Mouse (Mus musculus) heart, embryonic 13.5 days (tissue): ENCODE measurements around the gene Rbm25. TPM values are rescaled to one million over a fixed set of nuclear protein-coding genes. Genes with fewer than 3 reads are reported as not detected.

Experiments used
- ATAC-seq: fragments of 200-750 bp; cut with Nextera tagmentation; 2 replicates; pipeline ENCODE4 v1.8.0; 2017; ENCODE audit warnings: moderate TSS enrichment; ENCODE audit not compliant: insufficient number of reproducible peaks, low FRiP score, low TSS enrichment; ENCODE audit errors: extremely low read depth
- H3K27ac ChIP-seq: fragments of 300-500 bp; sonication (generic); replicated peaks from 2 replicates; pipeline ENCODE4 v1.5.1; 2015; ENCODE audit warnings: moderate library complexity, mild to moderate bottlenecking, inconsistent platforms
- H3K27me3 ChIP-seq: fragments of 300-500 bp; sonication (generic); replicated peaks from 2 replicates; pipeline ENCODE4 v1.6.1; 2015; ENCODE audit warnings: mild to moderate bottlenecking, inconsistent platforms
- H3K36me3 ChIP-seq: fragments of 300-500 bp; sonication (generic); 2 replicates; pipeline ENCODE4 v1.6.1; 2015; ENCODE audit warnings: mild to moderate bottlenecking, inconsistent platforms
- H3K4me1 ChIP-seq: fragments of 300-500 bp; sonication (generic); 2 replicates; pipeline ENCODE4 v1.6.1; 2015; ENCODE audit warnings: inconsistent platforms
- H3K4me2 ChIP-seq: fragments of 300-500 bp; sonication (generic); 2 replicates; pipeline ENCODE4 v1.6.1; 2015; ENCODE audit warnings: inconsistent platforms, mild to moderate bottlenecking, moderate library complexity
- H3K4me3 ChIP-seq: fragments of 300-500 bp; sonication (generic); 2 replicates; pipeline ENCODE4 v1.5.1; 2015; ENCODE audit warnings: moderate library complexity, mild to moderate bottlenecking, inconsistent platforms
- H3K9ac ChIP-seq: fragments of 300-500 bp; sonication (generic); 2 replicates; pipeline ENCODE4 v1.6.1; 2015; ENCODE audit warnings: inconsistent platforms, mild to moderate bottlenecking, moderate library complexity
- H3K9me3 ChIP-seq: fragments of 300-500 bp; sonication (generic); 2 replicates; pipeline ENCODE4 v1.6.1; 2016; ENCODE audit warnings: inconsistent platforms
- WGBS: fragments of 180-500 bp; shearing (Covaris S2); methylation state at CpG from one replicate; pipeline ENCODE4 v1.1.7; 2015; ENCODE audit warnings: mixed read lengths; 5-methylcytosine and 5-hydroxymethylcytosine counted together
- polyA plus RNA-seq: library from polyadenylated mRNA; unstranded; fragments of >200 nt; fragmentation: Nextera tagmentation; extraction: Ambion mirVana; gene quantifications from 2 replicates; pipeline ENCODE4 v1.2.1, GENCODE M21; 2015

Rbm25 gene
- polyA plus RNA-seq, 1 experiment from 2014 or later = 151 TPM

DNA sequence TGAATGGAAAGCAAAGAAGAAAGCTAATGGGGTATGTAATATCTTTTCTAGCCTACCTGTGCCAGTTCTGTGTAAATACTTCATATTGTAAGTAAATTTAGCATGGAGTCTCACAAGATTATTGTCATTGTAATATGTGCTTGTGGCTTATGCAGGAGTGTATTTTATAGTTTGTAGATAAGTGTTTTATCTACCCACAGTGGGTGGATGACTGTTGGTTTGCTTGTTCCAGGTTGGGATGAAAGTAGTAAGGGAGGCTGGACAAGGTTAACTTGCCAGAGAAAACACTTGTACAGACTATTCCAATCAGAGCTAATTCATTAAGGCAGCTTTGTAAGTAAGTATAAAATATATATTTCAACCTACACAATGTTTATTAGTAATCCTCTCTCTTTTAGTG is 20.4 kb downstream of the Rbm25 start:
- Histone ChIP-seq H3K4me3 (no peak overlapping the region), H3K27ac (no peak overlapping the region), H3K4me2 (no peak overlapping the region), H3K27me3 (no peaks in the 10 kb centered on the region), H3K36me3 (peaks cover 88% of the 10 kb centered on the region), H3K4me1 (no peaks in the 10 kb centered on the region), H3K9ac (no peak overlapping the region), H3K9me3 (no peaks in the 10 kb centered on the region)
- ATAC-seq = no peak

DNA sequence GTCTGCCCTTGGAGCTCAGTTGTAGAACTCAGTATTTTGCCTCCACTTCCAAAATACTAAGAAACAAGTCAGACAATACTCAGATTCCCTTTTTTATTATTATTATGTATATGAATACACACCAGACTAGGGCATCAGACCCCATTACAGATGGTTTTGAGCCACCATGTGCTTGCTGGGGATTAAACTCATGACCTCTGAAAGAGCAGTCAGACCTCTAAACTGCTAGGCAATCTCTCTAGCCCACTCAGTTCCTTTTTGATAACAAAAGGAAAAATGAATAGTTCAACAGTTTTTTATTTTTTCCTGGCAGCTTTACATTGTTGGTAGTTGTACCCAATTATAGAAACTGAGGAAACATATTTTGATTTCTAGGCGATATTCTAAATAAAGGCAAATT is 54.4 kb downstream of the Rbm25 start:
- no peak overlapping the region for H3K4me2 ChIP-seq
- H3K36me3 ChIP-seq = peaks cover 27% of the 10 kb centered on the region
- H3K27me3 ChIP-seq = no peaks in the 10 kb centered on the region
- 82% methylated on average over 1 of the region's 1 CpGs for WGBS
- no peak overlapping the region for H3K27ac ChIP-seq
- no peak overlapping the region for H3K9ac ChIP-seq
- peaks cover 21% of the 10 kb centered on the region for H3K4me1 ChIP-seq
- no peak for ATAC-seq
- no peaks in the 10 kb centered on the region for H3K9me3 ChIP-seq
- H3K4me3 ChIP-seq = no peak overlapping the region

DNA sequence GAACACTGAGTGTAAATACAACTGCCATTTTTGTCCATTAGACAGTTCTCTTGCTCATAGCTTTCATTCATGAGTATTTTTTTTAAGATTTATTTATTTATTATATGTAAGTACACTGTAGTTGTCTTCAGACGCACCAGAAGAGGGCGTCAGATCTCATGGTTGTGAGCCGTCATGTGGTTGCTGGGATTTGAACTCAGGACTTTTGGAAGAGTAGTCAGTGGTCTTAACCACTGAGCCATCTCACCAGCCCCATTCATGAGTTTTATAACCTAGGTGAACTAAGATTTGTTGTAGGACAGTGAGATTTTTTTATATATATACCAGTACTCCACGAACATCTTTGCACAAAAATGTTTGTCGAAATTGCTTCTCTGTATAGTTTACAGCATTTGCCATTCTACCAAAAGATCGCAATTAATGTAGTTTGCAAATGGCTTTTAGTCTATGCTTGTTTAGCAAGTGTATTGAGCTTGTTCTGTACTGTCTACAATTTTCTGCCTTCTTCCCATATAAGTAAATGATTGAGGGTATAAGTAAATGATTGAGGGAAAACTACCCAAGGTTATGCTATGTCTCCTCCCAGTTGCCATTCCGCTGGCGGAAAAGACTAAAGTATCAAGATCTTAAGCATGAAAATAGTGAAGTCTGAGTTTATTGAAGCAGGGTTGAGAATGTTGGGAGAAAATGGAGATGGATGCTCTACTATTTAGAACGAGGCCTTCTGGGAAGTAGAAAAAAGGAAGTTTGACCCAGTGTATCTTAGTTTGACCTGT is 55.7 kb downstream of the Rbm25 start:
- 88% methylated on average over 9 of the region's 9 CpGs for WGBS
- H3K9ac ChIP-seq = no peak overlapping the region
- no peak for ATAC-seq
- H3K27me3 ChIP-seq = no peaks in the 10 kb centered on the region
- H3K4me2 ChIP-seq = no peak overlapping the region
- H3K9me3 ChIP-seq = no peaks in the 10 kb centered on the region
- H3K36me3 ChIP-seq = peaks cover 16% of the 10 kb centered on the region
- H3K27ac ChIP-seq = peak overlapping the region; percentile 91; the same call in 1 of the 2 replicates
- H3K4me1 ChIP-seq = peaks cover 31% of the 10 kb centered on the region
- H3K4me3 ChIP-seq = no peak overlapping the region

DNA sequence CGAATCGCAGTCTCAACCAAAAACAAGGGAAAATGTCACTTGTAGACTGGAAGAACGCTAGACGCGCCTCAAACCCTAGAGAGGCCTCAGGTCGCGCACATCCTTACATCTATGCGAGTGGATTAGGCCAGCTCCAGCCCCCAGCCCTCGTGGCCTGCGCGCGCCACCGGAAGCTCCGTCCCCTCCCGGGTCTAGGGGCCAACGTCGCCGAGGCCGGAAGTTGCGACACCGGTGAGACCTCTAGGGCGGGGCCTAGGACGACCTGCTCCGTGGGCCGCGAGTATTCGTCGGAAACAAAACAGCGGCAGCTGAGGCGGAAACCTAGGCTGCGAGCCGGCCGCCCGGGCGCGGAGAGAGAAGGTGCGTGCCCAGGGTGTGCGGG is 56.9 kb downstream of the Rbm25 start, which contains the start of gene Psen1:
TSS of gene Psen1 (plus strand) at position 219 of the 382 bp plus-strand sequence.
- H3K27me3 ChIP-seq = no peaks in the 10 kb centered on the region
- peak; percentile 94 for ATAC-seq
- under 1% methylated on average over 38 of the region's 38 CpGs for WGBS
- peak within 1 kb of the TSS; percentile 85 for H3K4me2 ChIP-seq
- H3K36me3 ChIP-seq = peaks cover 14% of the 10 kb centered on the region
- peak within 1 kb of the TSS; percentile 78 for H3K4me3 ChIP-seq
- H3K9ac ChIP-seq = peak within 1 kb of the TSS; percentile 90
- H3K4me1 ChIP-seq = peaks cover 36% of the 10 kb centered on the region
- H3K27ac ChIP-seq = peak within 1 kb of the TSS; percentile 91
- no peaks in the 10 kb centered on the region for H3K9me3 ChIP-seq

DNA sequence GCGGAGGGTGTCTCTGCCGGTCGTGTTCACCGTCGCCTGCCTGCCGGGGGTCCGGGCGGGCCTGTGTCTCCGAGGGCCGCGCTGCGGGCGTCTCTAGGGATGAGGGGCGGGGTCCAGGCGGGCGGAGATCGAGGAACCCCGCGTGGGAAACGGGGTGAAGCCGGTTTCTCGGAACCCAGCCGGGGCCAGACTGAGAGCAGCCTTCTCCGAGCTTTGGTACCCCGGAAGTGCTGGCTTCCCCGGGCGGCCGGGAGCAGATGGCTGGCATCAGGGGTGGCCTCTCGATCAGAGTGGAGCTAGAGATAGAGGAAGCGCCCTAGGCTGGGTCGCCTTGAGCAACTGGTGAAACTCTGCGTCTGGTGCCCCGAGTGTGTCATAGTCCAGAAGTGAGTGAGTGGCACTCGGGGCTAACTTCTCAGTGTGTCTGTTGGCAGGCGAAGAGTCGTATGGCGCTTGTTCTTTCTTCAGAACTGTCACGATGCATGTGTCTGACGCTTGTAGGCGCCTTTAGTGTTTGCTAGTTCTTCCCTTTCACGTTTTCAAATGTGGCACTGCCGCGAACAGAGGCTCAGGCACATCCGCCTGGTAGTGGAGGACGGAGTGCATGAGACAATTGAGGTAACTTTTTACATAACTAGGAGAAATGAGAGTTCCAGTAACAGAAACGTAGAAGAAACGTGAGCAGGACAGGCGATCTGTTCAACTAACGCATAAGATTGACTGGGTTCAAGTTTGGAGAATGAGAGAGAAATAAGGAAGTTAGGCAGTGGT is 57.5 kb downstream of the Rbm25 start:
- H3K27me3 ChIP-seq = no peaks in the 10 kb centered on the region
- H3K4me3 ChIP-seq = peak overlapping the region; percentile 78
- peak; percentile 61; the same call in 1 of the 2 replicates for ATAC-seq
- H3K9ac ChIP-seq = peak overlapping the region; percentile 90
- H3K36me3 ChIP-seq = peaks cover 11% of the 10 kb centered on the region
- H3K27ac ChIP-seq = peak overlapping the region; percentile 91
- H3K4me1 ChIP-seq = peaks cover 37% of the 10 kb centered on the region
- H3K4me2 ChIP-seq = peak overlapping the region; percentile 85
- under 1% methylated on average over 42 of the region's 49 CpGs for WGBS
- no peaks in the 10 kb centered on the region for H3K9me3 ChIP-seq

DNA sequence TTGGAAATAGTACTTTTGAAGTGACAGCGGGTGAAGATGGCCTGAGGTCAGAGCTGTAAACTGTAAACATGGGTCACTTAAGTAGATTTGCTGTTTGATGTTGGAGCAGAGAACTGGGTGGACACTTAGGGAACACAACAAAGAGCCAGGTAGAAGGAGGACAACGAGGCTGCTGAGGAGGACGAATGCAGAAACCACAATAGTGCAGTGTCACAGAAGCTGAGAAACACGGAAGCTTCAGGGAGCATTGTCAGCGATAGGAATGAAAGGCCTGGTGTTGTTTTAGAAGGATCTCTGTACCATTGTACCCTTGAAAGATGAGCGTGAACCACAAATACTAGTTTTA is 58.0 kb downstream of the Rbm25 start:
- H3K27me3 ChIP-seq = no peaks in the 10 kb centered on the region
- H3K4me1 ChIP-seq = peaks cover 38% of the 10 kb centered on the region
- peak overlapping the region; percentile 85 for H3K4me2 ChIP-seq
- H3K27ac ChIP-seq = peak overlapping the region; percentile 91
- no peak for ATAC-seq
- no peaks in the 10 kb centered on the region for H3K9me3 ChIP-seq
- 27% methylated on average over 6 of the region's 6 CpGs for WGBS
- peak overlapping the region; percentile 78 for H3K4me3 ChIP-seq
- peak overlapping the region; percentile 90 for H3K9ac ChIP-seq
- peaks cover 8% of the 10 kb centered on the region; the same call in 1 of the 2 replicates for H3K36me3 ChIP-seq

DNA sequence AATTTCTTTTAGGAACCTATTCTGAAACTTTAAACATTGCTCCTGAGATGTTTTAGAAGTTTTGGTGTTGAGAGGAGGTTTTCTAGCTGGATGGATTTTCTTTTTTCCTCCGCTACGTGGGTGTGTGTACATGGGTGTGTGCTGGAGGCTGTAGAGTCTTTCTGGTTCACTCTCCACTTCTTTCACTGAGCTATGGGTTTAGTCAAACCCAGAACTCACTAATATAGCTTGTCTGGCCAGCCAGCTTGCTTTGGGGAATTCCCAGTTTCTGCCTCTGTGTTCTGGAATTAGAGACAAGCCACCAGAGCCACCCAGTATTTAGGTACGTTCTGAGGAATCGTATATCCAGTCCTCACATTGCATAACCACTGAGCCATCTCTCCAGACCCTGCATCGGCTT is 63.0 kb downstream of the Rbm25 start:
- Histone ChIP-seq H3K9ac (no peak overlapping the region), H3K9me3 (no peaks in the 10 kb centered on the region), H3K27ac (no peak overlapping the region), H3K4me3 (no peak overlapping the region), H3K27me3 (no peaks in the 10 kb centered on the region), H3K36me3 (peaks cover 8% of the 10 kb centered on the region; the same call in 1 of the 2 replicates), H3K4me1 (peaks cover 45% of the 10 kb centered on the region), H3K4me2 (no peak overlapping the region)
- WGBS = 86% methylated on average over 5 of the region's 5 CpGs
- no peak for ATAC-seq

DNA sequence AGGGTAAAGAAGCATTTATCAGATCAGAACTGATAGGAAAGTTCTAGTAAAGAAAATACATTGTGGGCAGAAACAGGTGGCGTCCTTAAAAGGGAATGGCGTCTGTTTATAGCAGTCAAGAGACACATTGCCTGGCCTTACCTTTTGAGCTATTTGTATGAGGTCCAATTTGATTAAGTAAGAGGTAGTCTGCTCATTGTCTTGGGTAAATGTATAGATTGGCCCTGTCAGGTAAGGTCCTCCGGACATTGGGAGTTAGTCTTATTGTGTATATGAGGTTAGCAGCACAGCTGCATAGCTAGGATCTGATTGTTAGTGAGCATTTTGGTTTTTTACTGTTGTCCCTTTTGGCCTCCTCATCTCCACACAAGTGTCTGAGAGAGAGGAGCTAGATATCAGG is 63.6 kb downstream of the Rbm25 start:
- Histone ChIP-seq H3K27ac (no peak overlapping the region), H3K4me1 (peaks cover 39% of the 10 kb centered on the region), H3K27me3 (no peaks in the 10 kb centered on the region), H3K9ac (no peak overlapping the region), H3K4me2 (no peak overlapping the region), H3K9me3 (no peaks in the 10 kb centered on the region), H3K36me3 (peaks cover 12% of the 10 kb centered on the region), H3K4me3 (no peak overlapping the region)
- ATAC-seq = no peak
- 87% methylated on average over 3 of the region's 3 CpGs for WGBS

DNA sequence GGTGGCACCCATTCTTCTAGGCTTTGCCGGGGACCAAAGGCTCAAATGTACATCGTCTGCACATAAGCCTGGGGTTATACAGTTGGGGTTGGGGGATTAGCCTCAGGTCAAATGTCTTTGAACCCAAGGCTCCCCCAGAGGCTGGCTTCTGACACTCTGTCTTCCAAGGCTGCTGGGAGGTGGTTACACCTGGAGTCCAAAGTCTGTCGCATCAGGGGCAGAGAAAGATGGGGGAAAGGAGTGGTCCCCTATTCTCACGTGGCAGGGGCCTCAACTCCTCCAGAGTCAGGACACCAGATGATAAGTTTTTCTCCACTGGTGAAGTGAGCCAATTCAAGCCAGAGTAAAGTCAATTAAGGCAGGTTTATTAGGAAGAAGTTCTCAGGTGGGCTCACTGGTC is 67.6 kb downstream of the Rbm25 start:
- H3K9ac ChIP-seq = no peak overlapping the region
- H3K27me3 ChIP-seq = no peaks in the 10 kb centered on the region
- H3K4me3 ChIP-seq = no peak overlapping the region
- no peak overlapping the region for H3K27ac ChIP-seq
- H3K4me2 ChIP-seq = no peak overlapping the region
- H3K36me3 ChIP-seq = peaks cover 39% of the 10 kb centered on the region
- H3K9me3 ChIP-seq = no peaks in the 10 kb centered on the region
- H3K4me1 ChIP-seq = peaks cover 18% of the 10 kb centered on the region
- ATAC-seq = no peak
- 85% methylated on average over 4 of the region's 4 CpGs for WGBS

DNA sequence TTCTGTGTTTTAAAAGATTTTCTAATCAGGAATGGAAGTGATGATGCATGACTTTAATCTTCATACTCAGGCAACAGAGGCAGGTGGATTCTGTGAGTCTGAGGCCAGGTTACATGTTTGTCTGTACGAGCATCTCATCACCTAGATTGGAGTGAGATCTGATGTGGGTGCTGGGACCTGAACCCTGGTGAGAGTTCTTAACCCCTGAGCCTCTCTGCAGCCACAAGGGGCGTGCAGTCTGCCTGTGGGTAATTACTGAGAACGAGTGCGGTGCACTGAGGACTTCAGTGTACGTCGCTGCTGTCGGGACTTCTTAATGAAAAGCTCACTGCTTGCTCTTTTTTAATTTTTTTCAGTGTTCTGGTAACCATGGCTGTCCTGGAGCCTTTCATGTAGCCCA is 70.6 kb downstream of the Rbm25 start:
- no peak overlapping the region for H3K9ac ChIP-seq
- peaks cover 57% of the 10 kb centered on the region for H3K36me3 ChIP-seq
- H3K4me3 ChIP-seq = no peak overlapping the region
- 95% methylated on average over 7 of the region's 7 CpGs for WGBS
- no peaks in the 10 kb centered on the region for H3K27me3 ChIP-seq
- no peak overlapping the region for H3K4me2 ChIP-seq
- ATAC-seq = no peak
- H3K9me3 ChIP-seq = no peaks in the 10 kb centered on the region
- H3K4me1 ChIP-seq = peaks cover 6% of the 10 kb centered on the region
- H3K27ac ChIP-seq = no peak overlapping the region

DNA sequence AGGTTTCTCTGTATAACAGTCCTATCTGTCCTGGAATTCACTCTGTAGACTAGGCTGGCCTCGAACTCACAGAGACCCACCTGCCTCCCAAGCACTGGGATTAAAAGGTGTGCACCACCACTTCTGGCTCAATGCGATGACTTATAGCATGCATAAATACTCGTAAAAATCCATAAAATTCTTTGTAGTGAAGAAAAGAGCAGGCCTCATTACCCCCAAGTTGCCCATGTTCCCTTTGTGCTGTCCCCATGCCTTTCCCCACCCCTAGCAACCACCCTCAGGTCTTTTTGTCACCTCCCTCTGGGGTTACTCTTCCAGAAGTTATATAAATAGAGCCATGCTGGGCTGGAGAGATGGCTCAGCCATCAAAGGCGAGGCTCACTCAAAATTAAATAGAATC is 71.8 kb downstream of the Rbm25 start:
- Histone ChIP-seq H3K27me3 (no peaks in the 10 kb centered on the region), H3K27ac (no peak overlapping the region), H3K4me2 (no peak overlapping the region), H3K9me3 (no peaks in the 10 kb centered on the region), H3K9ac (no peak overlapping the region), H3K4me1 (peaks cover 8% of the 10 kb centered on the region), H3K36me3 (peaks cover 64% of the 10 kb centered on the region), H3K4me3 (no peak overlapping the region)
- 79% methylated on average over 4 of the region's 4 CpGs for WGBS
- no peak for ATAC-seq
